Mouse (Mus musculus) thymus, adult 2 months (tissue): ENCODE measurements at regions not wholly inside any gene's neighbourhood (a gene's known extent, or its start where the extent isn't known, plus 50 kb on each side); places are given as distances from the start of the nearest gene placed in this dataset.
"Not testable (repeated sequence)": the region's sequence is repeated elsewhere in the genome, so short reads cannot be mapped to it uniquely, and the experiment has no call there.

Experiments
- DNase-seq: peaks from one replicate; pipeline ENCODE4 v3.0.0; 2021
- H3K27ac ChIP-seq: fragments of 200-500 bp; 2 replicates; pipeline ENCODE4 v1.5.1; 2012; ENCODE audit warnings: low read length, control low read depth; ENCODE audit not compliant: control insufficient read depth, insufficient read depth
- H3K27me3 ChIP-seq: fragments of 200-500 bp; 2 replicates; pipeline ENCODE4 v1.6.1; 2012; ENCODE audit warnings: mild to moderate bottlenecking, low read length, moderate library complexity, mixed read lengths; ENCODE audit not compliant: control insufficient read depth, insufficient read depth
- H3K36me3 ChIP-seq: fragments of 200-500 bp; 2 replicates; pipeline ENCODE4 v1.6.1; 2012; ENCODE audit warnings: mild to moderate bottlenecking, low read length, moderate library complexity; ENCODE audit not compliant: control insufficient read depth, insufficient read depth
- H3K4me1 ChIP-seq: fragments of 200-500 bp; replicated peaks from 2 replicates; pipeline ENCODE4 v1.6.1; 2012; ENCODE audit warnings: low read length; ENCODE audit not compliant: control insufficient read depth, insufficient read depth
- H3K4me3 ChIP-seq: fragments of 200-500 bp; 2 replicates; pipeline ENCODE4 v1.5.1; 2012; ENCODE audit warnings: mild to moderate bottlenecking, low read length, control low read depth, moderate library complexity; ENCODE audit not compliant: control insufficient read depth, insufficient read depth
- CTCF ChIP-seq: fragments of 200-500 bp; IDR thresholded peaks from 2 replicates; pipeline ENCODE4 v1.5.1; 2012; ENCODE audit warnings: mild to moderate bottlenecking, control low read depth, low read length, moderate library complexity, borderline replicate concordance; ENCODE audit not compliant: control insufficient read depth, poor library complexity, insufficient read depth; ENCODE audit errors: extremely low read depth
- POLR2A ChIP-seq: fragments of 200-500 bp; IDR thresholded peaks from 2 replicates; pipeline ENCODE4 v1.6.1; 2012; ENCODE audit warnings: mild to moderate bottlenecking, low read length, control low read depth, moderate library complexity; ENCODE audit not compliant: control insufficient read depth, poor library complexity, insufficient read depth; ENCODE audit errors: extremely low read depth
- WGBS: fragments of 180-500 bp; shearing (Covaris S2); methylation state at CpG from one replicate; pipeline ENCODE4 v1.1.7; 2018; 5-methylcytosine and 5-hydroxymethylcytosine counted together

- Histone ChIP-seq H3K27ac (no peak overlapping the region), H3K4me3 (no peak overlapping the region), H3K4me1 (no peaks in the 10 kb centered on the region), H3K36me3 (no peaks in the 10 kb centered on the region), H3K27me3 (no peaks in the 10 kb centered on the region)
- no peak for DNase-seq
- TF ChIP-seq POLR2A (no peak), CTCF (no peak)
Observed at GRCm38 (mm10) chr13:5553461-5553860, 307.8 kb upstream of the Klf6 start.

- TF ChIP-seq CTCF = no peak
- TF ChIP-seq POLR2A = no peak
- H3K27ac ChIP-seq = no peak overlapping the region
- no peak overlapping the region for H3K4me3 ChIP-seq
- no peaks in the 10 kb centered on the region for H3K27me3 ChIP-seq
- H3K4me1 ChIP-seq = no peaks in the 10 kb centered on the region
- DNase-seq = no peak
- H3K36me3 ChIP-seq = no peaks in the 10 kb centered on the region
Observed at GRCm38 (mm10) chr13:5558095-5558494, 303.2 kb upstream of the Klf6 start.

DNA sequence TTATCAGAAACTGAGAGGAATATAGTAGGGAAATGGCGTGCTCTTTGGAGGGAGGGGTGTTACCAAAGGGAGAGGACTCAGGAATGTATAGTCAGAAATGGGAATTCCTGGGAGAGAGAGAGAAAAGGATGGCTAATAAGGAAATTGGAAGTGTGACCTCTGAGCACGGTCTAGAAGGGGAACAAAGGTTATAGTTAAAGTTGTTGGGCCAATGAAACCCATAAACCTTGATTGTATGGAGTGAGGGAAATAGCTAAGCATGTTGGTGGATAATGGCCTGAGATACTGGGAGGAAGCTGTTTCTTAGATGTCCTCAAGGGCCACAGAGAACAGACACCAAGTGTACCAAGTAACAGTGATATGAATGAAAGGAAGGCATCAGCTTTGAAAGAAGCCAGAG lies 294.8 kb upstream of the Klf6 start:
- WGBS = 93% methylated on average over 2 of the region's 2 CpGs
- Histone ChIP-seq H3K4me3 (no peak overlapping the region), H3K4me1 (no peaks in the 10 kb centered on the region), H3K27ac (no peak overlapping the region), H3K36me3 (no peaks in the 10 kb centered on the region), H3K27me3 (no peaks in the 10 kb centered on the region)
- no peak for DNase-seq
- no peak for TF ChIP-seq POLR2A
- no peak for TF ChIP-seq CTCF

GRCm38 (mm10) chr13:5566896-5567295 lies 294.4 kb upstream of the Klf6 start:
- no peaks in the 10 kb centered on the region for H3K27me3 ChIP-seq
- TF ChIP-seq POLR2A (no peak), CTCF (no peak)
- no peak overlapping the region for H3K4me3 ChIP-seq
- no peak for DNase-seq
- 95% methylated on average over 2 of the region's 2 CpGs for WGBS
- no peaks in the 10 kb centered on the region for H3K36me3 ChIP-seq
- no peaks in the 10 kb centered on the region for H3K4me1 ChIP-seq
- no peak overlapping the region for H3K27ac ChIP-seq

- H3K27ac ChIP-seq = no peak overlapping the region
- H3K36me3 ChIP-seq = no peaks in the 10 kb centered on the region
- no peaks in the 10 kb centered on the region for H3K27me3 ChIP-seq
- H3K4me1 ChIP-seq = no peaks in the 10 kb centered on the region
- no peak for DNase-seq
- no peak overlapping the region for H3K4me3 ChIP-seq
- 91% methylated on average over 1 of the region's 1 CpGs for WGBS
- no peak for TF ChIP-seq POLR2A
- no peak for TF ChIP-seq CTCF
Observed at GRCm38 (mm10) chr13:5569579-5569978, 291.7 kb upstream of the Klf6 start.

- 97% methylated on average over 2 of the region's 2 CpGs for WGBS
- TF ChIP-seq POLR2A (no peak), CTCF (no peak)
- no peak for DNase-seq
- Histone ChIP-seq H3K27ac (no peak overlapping the region), H3K4me3 (no peak overlapping the region), H3K27me3 (no peaks in the 10 kb centered on the region), H3K36me3 (no peaks in the 10 kb centered on the region), H3K4me1 (no peaks in the 10 kb centered on the region)
Observed at GRCm38 (mm10) chr13:5570386-5570785, 290.9 kb upstream of the Klf6 start.

DNA sequence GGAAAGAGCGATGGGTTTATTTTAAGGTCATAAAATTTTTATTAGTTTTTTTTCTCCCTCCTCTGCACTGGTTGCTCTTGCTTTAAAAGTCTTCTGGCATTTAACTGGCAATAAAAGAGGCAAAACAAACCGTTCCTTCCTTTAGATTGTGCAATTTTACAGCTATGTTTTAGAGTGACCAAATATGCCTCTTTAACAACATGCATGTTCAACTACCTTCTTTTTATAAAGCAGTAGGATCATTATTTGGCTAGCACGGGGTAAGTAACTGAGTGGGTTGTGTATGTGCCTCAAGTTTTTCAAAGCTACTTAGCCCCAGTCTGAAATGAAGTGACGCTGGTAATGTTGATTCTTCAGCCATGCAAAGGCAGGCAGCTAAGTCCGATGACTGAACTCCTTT lies 284.7 kb upstream of the Klf6 start:
- H3K4me1 ChIP-seq = no peaks in the 10 kb centered on the region
- H3K4me3 ChIP-seq = no peak overlapping the region
- DNase-seq = no peak
- no peaks in the 10 kb centered on the region for H3K27me3 ChIP-seq
- H3K27ac ChIP-seq = no peak overlapping the region
- no peaks in the 10 kb centered on the region for H3K36me3 ChIP-seq
- WGBS = 95% methylated on average over 5 of the region's 5 CpGs
- no peak for TF ChIP-seq POLR2A
- TF ChIP-seq CTCF = no peak

DNA sequence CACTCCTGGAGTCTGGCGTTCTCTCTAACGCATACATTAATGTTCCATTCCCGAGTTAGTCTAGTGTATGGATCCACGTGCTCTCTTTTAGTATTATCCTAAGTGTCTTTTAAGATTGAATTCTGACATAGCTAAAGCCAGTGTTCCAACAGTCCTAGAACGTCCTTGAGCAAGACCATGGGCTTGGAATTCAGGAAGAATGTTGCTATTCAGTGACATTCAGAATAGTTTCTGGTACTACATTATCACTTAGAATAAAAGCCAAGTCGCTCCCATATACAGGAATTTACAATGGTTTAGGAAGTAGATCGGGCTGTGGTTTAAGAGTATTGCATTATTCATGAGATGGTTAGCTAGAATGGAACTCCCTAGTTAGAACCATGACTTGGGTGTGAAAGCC lies 277.6 kb upstream of the Klf6 start:
- H3K4me1 ChIP-seq, DNase-seq, H3K27me3 ChIP-seq, H3K36me3 ChIP-seq, H3K27ac ChIP-seq, H3K4me3 ChIP-seq: not testable (repeated sequence)
- WGBS = 95% methylated on average over 7 of the region's 7 CpGs
